In genomic region chr7:103840268-103840667, GRCm38 (mm10) we compare ENCODE assay signal across 22 mouse cellular contexts. TPM values are rescaled to one million over a fixed set of nuclear protein-coding genes. Genes with fewer than 3 reads are reported as not detected.
"Had no signal": no experiment of that assay in that cellular context is flagged by ENCODE, and none has a peak within 500 bp of the region (broad histone marks: within the 10 kb centered on the region; RNA-seq: fewer than 3 reads in every experiment).

TSS of gene Hbb-bh2 (minus strand) at chr7:103840520.

- H3K27ac ChIP-seq: limb, embryonic 13.5 days; midbrain, embryonic 12.5 days; stomach, embryonic 15.5 days had no signal

- H3K4me2 ChIP-seq: limb, embryonic 13.5 days; midbrain, embryonic 12.5 days; stomach, embryonic 15.5 days had no signal

- H3K36me3 ChIP-seq: limb, embryonic 13.5 days; midbrain, embryonic 12.5 days; stomach, embryonic 15.5 days had no signal

- DNase-seq: kidney, postnatal 10 days; kidney, postnatal 4 days; left cerebral cortex, postnatal 4 days; lung, adult 18-20 months; right cerebral cortex, postnatal 14 days; thymus, adult 2 months; thymus, postnatal 25 days had no signal

- H3K9ac ChIP-seq: limb, embryonic 13.5 days; midbrain, embryonic 12.5 days; stomach, embryonic 15.5 days had no signal

- H3K9me3 ChIP-seq: limb, embryonic 13.5 days; midbrain, embryonic 12.5 days; stomach, embryonic 15.5 days had no signal

- H3K4me1 ChIP-seq: limb, embryonic 13.5 days; midbrain, embryonic 12.5 days; stomach, embryonic 15.5 days had no signal

- H3K27me3 ChIP-seq: limb, embryonic 13.5 days; midbrain, embryonic 12.5 days; stomach, embryonic 15.5 days had no signal

- H3K4me3 ChIP-seq: limb, embryonic 13.5 days; midbrain, embryonic 12.5 days; stomach, embryonic 15.5 days had no signal

RNA-seq across cellular contexts. Expression of gene Hbb-bh2, which starts in this region (rescaled TPM):
- total RNA-seq: layer of hippocampus, adult 8-10 months; layer of hippocampus, postnatal 14 days; left cerebral cortex, adult 18-20 months; left cerebral cortex, postnatal 10 days; left cerebral cortex, postnatal 4 days; megakaryocyte-erythroid progenitor cell, adult 5-6 weeks; midbrain, postnatal 0 days had no signal
- polyA plus RNA-seq: kidney, embryonic 14.5 days; limb, embryonic 13.5 days; lung, embryonic 16.5 days; midbrain, embryonic 12.5 days; midbrain, postnatal 0 days; neural tube, embryonic 14.5 days; spleen, adult 2 months; stomach, embryonic 15.5 days; testis, adult 2 months; thymus, adult 2 months; urinary bladder, adult 2 months had no signal
